19 mouse cellular contexts compared by ENCODE assay signal in genomic region chr4:149282025-149282738, GRCm38 (mm10). TPM values are rescaled to one million over a fixed set of nuclear protein-coding genes. Genes with fewer than 3 reads are reported as not detected.
DNase-seq lines count a peak whose midpoint lies in the region; ATAC-seq lines count a peak whose summit lies in the region.
"Had no signal": no experiment of that assay in that cellular context is flagged by ENCODE, and none has a peak within 500 bp of the region (broad histone marks: within the 10 kb centered on the region; RNA-seq: fewer than 3 reads in every experiment).

No protein-coding gene starts in this region.

- no peak overlapping the region for H3K9ac ChIP-seq in neural tube, embryonic 11.5 days (ENCODE audit: low read length)
- no peak overlapping the region for H3K9ac ChIP-seq in liver, embryonic 16.5 days (ENCODE audit: low read depth, low read length)
- H3K9ac ChIP-seq: limb, embryonic 12.5 days; neural tube, embryonic 12.5 days had no signal

- ATAC-seq in neural tube, embryonic 11.5 days (ENCODE audit: insufficient read depth, low FRiP score, low TSS enrichment): no peak
- peak; percentile 80 for ATAC-seq in liver, embryonic 16.5 days (ENCODE audit: low read depth)

- H3K9me3 ChIP-seq in neural tube, embryonic 11.5 days (ENCODE audit: control insufficient read depth, low read length): no peaks in the 10 kb centered on the region
- no peaks in the 10 kb centered on the region for H3K9me3 ChIP-seq in liver, embryonic 16.5 days (replicated peaks; ENCODE audit: control insufficient read depth, low read length)
- H3K9me3 ChIP-seq: G1E; limb, embryonic 12.5 days; neural tube, embryonic 12.5 days had no signal

- 50% methylated on average over 7 of the region's 7 CpGs for WGBS in neural tube, embryonic 11.5 days
- WGBS in liver, embryonic 16.5 days (ENCODE audit: insufficient replicate concordance): 47% methylated on average over 7 of the region's 7 CpGs

- peak; percentile 6 for DNase-seq in neural tube, embryonic 11.5 days (ENCODE audit: low spot score)
- DNase-seq in neural tube, embryonic 10.5 days (ENCODE audit: extremely low spot score, low spot score): no peak
- peak; percentile 83 for DNase-seq in T-cell, adult 2 months (ENCODE audit: low spot score)
- DNase-seq in yolk sac, embryonic 10.5 days (ENCODE audit: low spot score): peak; percentile 20
- DNase-seq in urinary bladder, postnatal 10 days (ENCODE audit: low spot score): no peak
- no peak for DNase-seq in frontal cortex, postnatal 25 days (ENCODE audit: low spot score in 2 of 2)
- DNase-seq: cerebellum, adult 11 months; cerebellum, postnatal 36 days; heart, adult 2 months; heart, postnatal 14 days; kidney, adult 11 months; layer of hippocampus, postnatal 36 days; lung, postnatal 14 days; retina, postnatal 1 day had no signal

- H3K27me3 ChIP-seq in neural tube, embryonic 11.5 days (ENCODE audit: control insufficient read depth, insufficient read depth, low read length): no peaks in the 10 kb centered on the region
- H3K27me3 ChIP-seq in liver, embryonic 16.5 days (ENCODE audit: control insufficient read depth, insufficient read depth, low read depth, low read length): no peaks in the 10 kb centered on the region
- H3K27me3 ChIP-seq: limb, embryonic 12.5 days; neural tube, embryonic 12.5 days had no signal

- no peak overlapping the region for H3K4me2 ChIP-seq in neural tube, embryonic 11.5 days (ENCODE audit: low read depth)
- no peak overlapping the region for H3K4me2 ChIP-seq in liver, embryonic 16.5 days (ENCODE audit: low read depth, low read length)
- H3K4me2 ChIP-seq: limb, embryonic 12.5 days; midbrain, embryonic 11.5 days; neural tube, embryonic 12.5 days had no signal

- no peaks in the 10 kb centered on the region for H3K4me1 ChIP-seq in neural tube, embryonic 11.5 days (ENCODE audit: control insufficient read depth, insufficient read depth, low read length)
- H3K4me1 ChIP-seq in liver, embryonic 16.5 days (ENCODE audit: control insufficient read depth, low read depth, low read length): no peaks in the 10 kb centered on the region; the same call in 1 of the 2 replicates

- no peak overlapping the region for H3K27ac ChIP-seq in neural tube, embryonic 11.5 days (ENCODE audit: low read depth, low read length)
- H3K27ac ChIP-seq in liver, embryonic 16.5 days (ENCODE audit: low read length): peak overlapping the region; percentile 61
- H3K27ac ChIP-seq: heart, adult 2 months; limb, embryonic 12.5 days; neural tube, embryonic 12.5 days had no signal

- no peak overlapping the region for H3K4me3 ChIP-seq in neural tube, embryonic 11.5 days (ENCODE audit: low read depth, low read length)
- H3K4me3 ChIP-seq in liver, embryonic 16.5 days (ENCODE audit: low read depth, low read length): no peak overlapping the region
- H3K4me3 ChIP-seq: heart, adult 2 months; limb, embryonic 12.5 days; neural tube, embryonic 12.5 days had no signal

- no peaks in the 10 kb centered on the region; the same call in 1 of the 2 replicates for H3K36me3 ChIP-seq in neural tube, embryonic 11.5 days (ENCODE audit: control insufficient read depth, insufficient read depth, low read length)
- H3K36me3 ChIP-seq in liver, embryonic 16.5 days (ENCODE audit: control insufficient read depth, insufficient read depth): no peaks in the 10 kb centered on the region

RNA-seq across cellular contexts. Expression of gene Kif1b, which starts 25.3 kb away (rescaled TPM):
- polyA plus RNA-seq in neural tube, embryonic 11.5 days (2014; fragmentation: Nextera tagmentation; extraction: Ambion mirVana): 99.2 and 104 TPM in 2 replicates
- polyA plus RNA-seq in liver, embryonic 16.5 days (2015; fragmentation: Nextera tagmentation; extraction: Ambion mirVana): 4.8 and 5.5 TPM in 2 replicates

Comparison
In these comparisons a context has a peak if more than half of its experiments do, and no peak if none do; other contexts are left out.
1. DNase-seq: peak in neural tube, embryonic 11.5 days (single experiment), T-cell, adult 2 months (single experiment) and yolk sac, embryonic 10.5 days (single experiment); none in neural tube, embryonic 10.5 days (single experiment), urinary bladder, postnatal 10 days (single experiment) and frontal cortex, postnatal 25 days (0 of 2).
2. RNA of gene Kif1b, which starts 25.3 kb away (polyA plus RNA-seq): 99.2 to 104 TPM in neural tube, embryonic 11.5 days; 4.8 to 5.5 TPM in liver, embryonic 16.5 days; every median in the first group is over 10 times any median in the second.